Mouse (Mus musculus) CH12F3 (cell line): ENCODE measurements around the gene Adgrb2.

Source experiments
- in situ Hi-C: fragments of 300-500 bp; cut with MboI; formaldehyde crosslinking; loops from 2 replicates; pipeline ENCODE4 v1.14.3; 2020; ENCODE audit warnings: low sequenced_read_pairs

The Adgrb2 gene

GRCm38 (mm10) chr4:130063191-130063590 is 78.5 kb downstream of the Adgrb2 start:
- in situ Hi-C loops, result no loop called here

GRCm38 (mm10) chr4:130066816-130067215 is 82.1 kb downstream of the Adgrb2 start:
- in situ Hi-C loops, result no loop called here

- in situ Hi-C loops, result no loop called here
Measured at GRCm38 (mm10) chr4:130070523-130070922, 85.9 kb downstream of the Adgrb2 start.

- in situ Hi-C loops, result no loop called here
Measured at GRCm38 (mm10) chr4:130071758-130072157, 87.1 kb downstream of the Adgrb2 start.
